Mouse (Mus musculus): Measurements from ENCODE around the gene 2210017I01Rik.

2210017I01Rik gene

DNA sequence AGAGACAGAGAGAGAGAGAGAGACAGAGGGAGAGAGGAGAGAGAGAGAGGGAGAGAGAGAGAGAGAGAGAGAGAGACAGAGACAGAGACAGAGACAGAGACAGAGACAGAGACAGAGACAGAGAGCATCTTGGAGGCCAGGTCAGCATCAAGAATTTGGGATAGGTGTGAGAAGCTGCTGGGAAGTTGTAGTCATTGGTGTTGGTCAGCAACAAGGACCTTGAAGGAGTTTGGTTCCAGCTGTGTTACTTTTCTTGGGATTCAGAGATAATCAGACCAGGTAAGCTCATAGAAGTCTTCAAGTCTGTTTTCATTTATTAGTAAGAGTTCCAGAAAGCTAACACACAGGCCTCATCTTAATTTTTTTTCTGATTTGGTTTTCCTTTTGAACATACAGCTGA lies at the start of gene 2210017I01Rik:
Gene 2210017I01Rik (minus strand): TSS at position 101 of the 400 bp plus-strand sequence.
- DNase-seq (ENCODE audit: low spot score in 2 of 2) = no peak

DNA sequence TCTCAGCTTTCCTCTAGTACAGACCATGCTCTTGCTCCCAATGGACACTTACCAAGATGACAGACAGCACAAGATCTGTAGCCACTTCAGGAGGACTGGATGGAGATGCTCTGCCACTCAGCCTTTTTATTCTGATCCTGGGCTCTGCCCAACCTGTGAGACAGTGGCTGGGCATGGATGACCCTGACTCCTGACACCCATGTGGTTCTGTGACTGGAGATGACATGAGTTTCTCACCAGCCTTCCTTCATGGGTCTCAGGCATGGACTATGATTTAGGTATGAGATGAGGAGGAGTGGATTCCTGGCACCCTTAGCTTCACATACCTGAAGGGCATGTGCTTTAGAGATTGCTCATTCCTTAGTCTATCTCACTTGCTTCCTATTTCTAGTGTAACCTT lies 49.5 kb upstream of the 2210017I01Rik start, which contains the start of gene Lce1b:
Gene Lce1b (minus strand): TSS at position 101 of the 400 bp plus-strand sequence.
- no peak for DNase-seq (ENCODE audit: low spot score in 2 of 2)

DNA sequence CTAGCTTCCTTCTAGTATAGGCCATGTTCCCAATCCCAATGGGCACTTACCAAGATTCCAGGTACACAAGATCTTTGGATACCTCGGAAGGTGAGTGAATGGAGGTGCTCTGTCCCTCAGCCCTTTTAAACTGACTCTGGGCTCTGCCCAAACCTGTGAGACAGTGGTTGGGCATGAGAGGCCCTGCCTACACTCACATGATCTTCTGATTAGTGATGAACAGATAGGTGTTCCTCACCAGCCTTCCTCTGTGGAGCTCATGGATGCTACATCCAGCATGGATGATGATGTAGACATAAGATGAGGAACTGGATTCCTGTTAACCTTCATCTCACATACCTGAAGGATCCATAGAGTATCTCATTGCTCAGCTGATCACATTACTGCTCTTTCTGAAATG lies 40.9 kb upstream of the 2210017I01Rik start, which contains the start of gene Lce1a1:
Gene Lce1a1 (minus strand): TSS at position 101 of the 400 bp plus-strand sequence.
- no peak for DNase-seq (ENCODE audit: low spot score in 2 of 2)

DNA sequence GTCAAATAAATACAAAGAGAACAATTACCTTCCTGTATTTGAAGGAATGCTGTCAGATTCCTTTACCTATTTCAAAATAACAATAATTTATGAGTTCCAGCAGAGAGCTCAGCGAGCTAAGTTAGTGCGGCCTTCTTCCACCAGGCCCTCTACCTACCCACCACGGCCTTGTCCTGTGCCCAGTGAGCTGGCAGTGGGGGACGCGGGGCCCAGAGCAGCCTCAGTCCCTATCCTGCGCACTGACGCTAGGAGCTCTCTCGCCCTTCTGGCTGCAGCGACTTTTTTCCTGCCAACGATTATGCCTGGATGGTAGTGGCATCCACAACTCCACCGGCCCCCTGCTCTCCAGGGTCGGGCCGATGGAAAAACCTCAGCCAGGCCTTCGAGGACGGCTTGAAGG lies 32.6 kb upstream of the 2210017I01Rik start:
- no peak for DNase-seq (ENCODE audit: low spot score in 2 of 2)

DNA sequence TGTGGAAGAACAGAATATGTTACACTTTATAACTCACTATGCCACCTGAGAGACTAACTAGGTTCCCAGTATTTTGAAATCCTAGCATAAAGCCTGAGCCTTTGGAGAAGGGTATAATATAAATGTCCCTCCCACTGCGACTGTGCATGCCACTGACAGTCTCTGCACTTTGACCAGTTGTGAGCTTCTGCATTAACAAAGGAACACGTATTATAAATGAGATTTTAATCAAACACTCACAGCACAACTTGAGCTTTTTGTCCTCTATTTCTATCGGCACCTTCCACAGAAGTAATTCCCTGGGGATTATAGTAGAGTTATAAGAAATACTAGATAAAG lies 31.3 kb upstream of the 2210017I01Rik start:
- DNase-seq (ENCODE audit: low spot score in 2 of 2) = no peak

DNA sequence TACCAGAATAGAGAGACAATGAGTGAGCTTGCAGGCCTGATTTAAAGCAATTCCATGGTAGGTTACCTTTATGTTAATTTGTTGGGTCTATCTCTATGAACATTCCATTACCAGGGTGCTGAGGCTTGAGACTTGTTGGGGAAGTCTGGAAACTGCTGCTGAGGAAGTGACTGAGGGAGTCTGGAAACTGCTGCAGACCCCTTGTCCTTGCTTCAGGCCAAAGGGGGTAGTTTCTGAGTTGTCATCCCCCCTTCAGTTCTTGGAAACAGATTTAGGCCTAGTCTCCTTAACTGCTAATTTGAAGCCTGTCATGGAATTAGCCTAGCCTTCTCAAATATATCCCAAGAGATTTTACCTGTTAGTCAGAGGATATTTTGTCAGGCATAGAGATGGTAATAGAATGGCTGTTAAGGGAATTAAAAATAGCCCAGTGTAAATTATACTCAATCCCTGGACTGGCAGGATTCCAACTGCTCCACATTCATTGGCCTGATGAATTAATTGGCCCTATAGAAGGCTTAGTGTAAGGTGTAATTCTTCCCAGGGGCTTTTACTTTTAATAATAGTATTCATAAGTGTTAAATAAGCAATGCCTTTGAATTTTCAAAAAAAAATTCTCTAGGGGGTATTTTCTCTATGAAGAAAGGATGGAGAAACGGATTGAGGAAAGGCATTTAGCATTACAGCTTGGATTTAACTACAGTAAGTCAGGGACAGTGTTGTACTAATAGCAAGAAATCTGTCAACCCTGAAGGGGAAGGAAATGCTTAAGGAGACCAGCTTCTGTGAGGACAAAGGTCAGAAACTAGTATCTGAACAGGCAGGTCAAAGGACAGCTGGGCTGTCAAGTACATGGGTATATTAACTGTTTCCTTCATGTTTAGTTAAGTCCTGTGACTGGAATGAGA lies 30.7 kb upstream of the 2210017I01Rik start:
- no peak for DNase-seq (ENCODE audit: low spot score in 2 of 2)

DNA sequence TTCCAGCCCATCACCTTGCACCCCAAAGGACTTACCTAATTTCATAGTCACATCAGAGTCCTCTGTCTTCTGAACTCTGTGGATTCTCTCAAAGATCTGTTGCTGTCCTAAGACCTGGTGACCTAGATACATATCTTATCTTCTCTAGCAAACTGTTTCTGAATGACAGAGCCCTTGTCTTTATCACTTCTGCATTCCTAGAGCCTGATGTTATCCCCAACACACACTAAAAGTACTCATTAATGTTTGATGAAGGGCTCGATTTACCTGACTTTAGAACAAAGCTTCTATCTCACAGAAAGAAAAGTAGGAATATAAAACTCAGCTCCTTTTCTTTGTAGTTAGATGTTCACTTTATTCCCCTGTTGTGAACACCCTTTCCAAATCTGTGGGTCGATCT lies 14.3 kb upstream of the 2210017I01Rik start, which contains the start of gene Lce6a:
Gene Lce6a (minus strand): TSS at position 101 of the 400 bp plus-strand sequence.
- no peak for DNase-seq (ENCODE audit: low spot score in 2 of 2)

DNA sequence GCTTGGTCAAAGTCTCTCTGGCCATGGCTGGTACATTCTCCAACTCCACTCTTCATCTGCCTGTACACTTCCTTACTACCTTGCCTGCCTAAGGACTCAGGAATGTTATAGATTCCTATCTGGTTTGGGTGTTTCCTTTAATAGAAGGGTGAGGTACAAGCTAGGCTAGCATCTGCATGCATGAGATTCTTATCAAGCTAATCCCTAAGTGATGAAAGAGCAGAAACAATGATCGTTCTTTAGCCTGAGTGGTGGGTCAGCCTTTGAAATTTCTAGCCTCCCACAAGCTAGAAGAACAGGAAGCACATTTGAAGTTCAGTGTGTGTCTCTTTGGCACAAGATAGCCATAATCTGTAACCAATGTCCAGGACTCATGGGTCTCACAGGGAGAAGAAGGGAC lies 2.5 kb upstream of the 2210017I01Rik start:
- DNase-seq (ENCODE audit: low spot score in 2 of 2) = no peak

DNA sequence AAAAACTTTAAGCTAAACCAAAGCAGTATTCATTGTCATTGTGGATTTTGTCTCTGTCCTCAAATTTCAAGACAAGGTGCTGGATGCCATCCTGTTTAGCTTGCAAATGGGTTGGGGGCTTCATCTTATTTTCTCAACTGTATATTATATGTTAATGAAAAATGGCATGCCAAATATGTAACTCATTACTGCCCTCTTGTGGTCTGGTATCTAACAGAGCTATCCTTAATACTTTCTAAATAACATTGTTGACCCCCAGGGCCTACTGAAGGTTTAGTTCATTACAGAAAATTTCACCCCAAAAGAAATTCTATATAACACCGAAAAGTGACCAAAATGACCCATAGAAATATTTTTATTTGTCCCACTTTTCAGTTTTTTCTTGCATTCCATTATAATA lies 5.1 kb downstream of the 2210017I01Rik start:
- no peak for DNase-seq (ENCODE audit: low spot score in 2 of 2)

DNA sequence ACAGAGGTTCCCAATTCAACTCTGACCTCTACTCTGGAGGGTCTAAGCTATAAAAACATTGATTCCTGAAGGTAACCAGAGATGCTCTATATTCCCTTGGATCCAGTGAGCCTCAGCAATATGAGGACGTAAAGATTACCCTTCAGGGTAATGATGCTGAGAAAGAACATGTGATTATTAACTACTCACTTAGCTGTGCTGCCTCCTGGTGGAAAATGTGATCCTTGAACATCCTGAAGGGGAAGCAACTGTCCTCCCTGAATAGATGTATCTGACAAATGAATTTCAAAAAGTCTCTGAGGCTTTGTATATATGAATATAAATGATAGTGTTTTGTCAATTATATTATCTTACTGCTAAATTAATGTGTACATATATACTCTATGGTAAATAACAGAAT lies 6.8 kb downstream of the 2210017I01Rik start:
- no peak for DNase-seq (ENCODE audit: low spot score in 2 of 2)

DNA sequence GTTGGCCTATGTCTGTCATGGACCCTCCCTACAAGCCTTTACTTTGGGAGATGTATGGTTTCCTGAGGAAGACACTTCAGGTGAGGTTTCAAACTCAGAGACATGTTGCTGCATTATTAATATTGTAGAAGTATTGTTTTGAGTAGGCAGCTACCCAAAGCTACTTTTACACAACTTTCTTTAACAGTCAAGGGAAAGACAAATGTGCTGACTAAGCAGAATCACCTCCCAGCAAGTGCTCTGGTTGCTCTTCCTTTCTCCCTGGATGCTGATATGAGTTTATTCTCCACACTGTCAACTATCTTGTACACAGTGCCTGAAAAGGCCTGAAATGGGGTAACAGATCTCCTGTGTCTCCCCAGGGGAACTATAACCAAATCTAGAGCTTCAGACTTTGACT lies 7.3 kb downstream of the 2210017I01Rik start:
- DNase-seq (ENCODE audit: low spot score in 2 of 2) = no peak

DNA sequence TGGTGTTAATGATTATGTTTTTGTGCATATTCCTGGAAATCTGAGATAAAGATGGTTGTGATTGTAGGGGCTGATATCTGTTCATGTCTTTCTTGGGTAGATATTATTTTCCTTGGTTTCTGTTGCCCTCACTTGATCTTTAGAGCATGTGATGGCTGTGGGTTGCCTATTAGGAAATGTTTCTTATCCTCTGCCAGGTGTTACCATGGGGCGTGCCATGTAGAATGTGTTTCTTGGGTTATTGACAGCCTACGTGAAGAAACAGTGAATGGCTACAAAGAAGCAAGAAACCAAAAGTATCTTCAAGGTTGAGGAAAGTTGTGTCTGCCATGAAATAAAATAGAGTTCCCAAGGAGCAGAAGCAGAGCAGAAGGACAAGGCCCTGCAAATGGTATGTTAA lies 8.9 kb downstream of the 2210017I01Rik start:
- no peak for DNase-seq (ENCODE audit: low spot score in 2 of 2)

DNA sequence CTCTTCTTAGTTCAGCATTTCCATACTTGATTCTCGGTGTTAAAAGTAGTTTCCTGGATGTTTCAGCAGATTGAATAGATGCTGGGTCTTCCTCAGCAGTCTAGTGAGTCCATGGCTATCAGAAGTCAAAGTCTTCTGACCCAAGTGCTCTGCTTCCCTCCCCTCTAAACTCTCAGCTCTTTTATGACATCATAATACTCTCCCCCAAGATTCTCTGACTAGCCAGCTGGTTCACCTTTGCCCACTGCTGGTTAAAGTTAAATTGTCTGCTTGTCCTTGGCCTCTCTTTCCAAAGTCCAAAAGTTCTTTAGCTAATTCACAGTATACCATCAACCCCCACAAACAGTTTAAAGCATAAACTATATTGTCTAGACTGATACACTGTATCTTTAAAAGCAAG lies 18.4 kb downstream of the 2210017I01Rik start, which contains the start of gene Smcp:
Gene Smcp (minus strand): TSS at position 140 of the 400 bp plus-strand sequence.
- DNase-seq (ENCODE audit: low spot score in 2 of 2) = no peak

DNA sequence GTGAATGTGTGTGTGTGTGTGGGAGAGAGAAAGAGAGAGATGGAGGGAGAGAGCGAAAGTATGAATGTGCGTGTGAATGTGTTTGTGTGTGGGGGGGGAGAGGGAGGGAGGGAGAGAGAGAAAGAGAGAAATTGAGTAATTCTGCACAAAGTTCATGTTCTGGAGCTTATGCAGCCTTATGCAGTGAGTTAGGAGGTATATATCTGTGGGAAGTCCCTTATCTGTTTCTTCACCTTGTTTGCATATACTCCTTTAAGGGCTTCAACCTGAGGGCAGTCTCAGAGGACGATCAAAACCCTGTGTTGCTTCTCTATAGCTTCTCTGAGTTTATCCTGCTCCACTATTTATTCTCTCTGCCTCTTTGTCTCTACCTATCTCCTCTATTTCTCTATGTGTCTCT lies 20.1 kb downstream of the 2210017I01Rik start:
- DNase-seq (ENCODE audit: low spot score in 2 of 2) = no peak

DNA sequence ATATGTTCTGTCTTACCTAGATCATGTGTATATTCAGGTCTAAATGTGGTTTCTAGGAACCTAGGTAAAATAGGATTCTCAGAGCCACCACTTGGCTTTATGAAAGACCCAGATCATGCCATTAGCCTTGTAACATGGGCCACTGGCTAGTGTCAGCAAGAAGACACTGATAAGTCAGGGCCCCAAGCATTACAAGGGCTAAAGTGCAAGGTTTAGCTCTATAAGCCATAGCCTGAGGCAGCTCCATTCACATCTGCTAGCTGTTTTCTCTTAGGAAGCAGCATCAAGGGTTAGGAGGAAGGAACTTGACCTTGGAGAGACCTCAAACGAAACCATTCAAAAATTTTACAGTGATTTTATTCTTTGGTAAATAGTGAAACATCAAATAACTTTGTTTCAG lies 22.2 kb downstream of the 2210017I01Rik start:
- no peak for DNase-seq (ENCODE audit: low spot score in 2 of 2)

DNA sequence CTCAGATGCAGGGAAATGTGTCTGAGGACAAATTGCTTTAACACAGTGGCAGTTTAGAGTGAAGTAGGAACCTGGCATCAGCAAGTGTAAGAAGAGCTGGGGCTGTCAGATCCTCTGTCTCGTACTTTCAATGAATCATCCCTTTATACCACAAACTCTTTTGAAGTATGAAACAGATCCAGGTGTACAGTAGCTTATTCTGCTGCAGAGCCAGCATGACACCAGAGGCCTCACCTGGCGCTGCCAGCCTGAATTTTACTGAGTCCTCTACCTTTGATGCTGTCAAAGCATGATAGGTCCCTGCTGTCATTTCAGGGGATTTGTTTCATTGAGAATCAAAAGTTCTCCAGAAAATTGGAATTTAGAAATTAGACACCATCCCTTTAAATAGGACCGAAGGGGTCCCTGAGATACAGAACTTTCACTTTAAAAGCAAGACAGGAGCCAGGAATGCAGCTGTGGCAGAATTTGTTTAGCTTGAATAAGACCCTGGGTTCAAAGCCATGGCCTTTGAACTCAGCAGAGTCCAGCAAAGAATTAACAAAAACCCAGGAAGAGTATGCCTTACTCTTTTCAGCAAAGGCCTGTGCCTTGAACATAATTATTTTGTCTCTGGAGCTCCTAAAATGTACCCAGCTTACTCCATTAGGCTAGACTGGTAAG lies 24.0 kb downstream of the 2210017I01Rik start:
- DNase-seq (ENCODE audit: low spot score in 2 of 2) = no peak

DNA sequence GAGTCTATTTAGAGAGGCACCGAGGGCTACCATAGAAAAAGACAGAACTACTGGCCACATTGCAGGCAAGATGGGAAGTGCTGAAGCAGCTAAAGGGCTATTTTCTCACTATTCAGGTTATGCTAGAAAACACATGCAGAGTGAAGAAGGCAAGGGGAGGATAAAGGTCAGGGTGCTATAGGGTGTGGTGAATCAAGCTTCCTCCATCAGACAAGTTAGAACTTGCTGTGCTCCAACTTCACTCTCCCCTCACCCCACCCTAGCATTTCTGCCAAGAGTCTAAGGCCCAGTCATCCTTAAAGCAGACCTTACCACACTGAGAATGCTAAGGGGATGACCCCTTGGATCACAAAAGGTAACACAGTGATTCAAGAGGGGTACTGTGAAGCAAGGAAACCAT lies 27.8 kb downstream of the 2210017I01Rik start:
- no peak for DNase-seq (ENCODE audit: low spot score in 2 of 2)

DNA sequence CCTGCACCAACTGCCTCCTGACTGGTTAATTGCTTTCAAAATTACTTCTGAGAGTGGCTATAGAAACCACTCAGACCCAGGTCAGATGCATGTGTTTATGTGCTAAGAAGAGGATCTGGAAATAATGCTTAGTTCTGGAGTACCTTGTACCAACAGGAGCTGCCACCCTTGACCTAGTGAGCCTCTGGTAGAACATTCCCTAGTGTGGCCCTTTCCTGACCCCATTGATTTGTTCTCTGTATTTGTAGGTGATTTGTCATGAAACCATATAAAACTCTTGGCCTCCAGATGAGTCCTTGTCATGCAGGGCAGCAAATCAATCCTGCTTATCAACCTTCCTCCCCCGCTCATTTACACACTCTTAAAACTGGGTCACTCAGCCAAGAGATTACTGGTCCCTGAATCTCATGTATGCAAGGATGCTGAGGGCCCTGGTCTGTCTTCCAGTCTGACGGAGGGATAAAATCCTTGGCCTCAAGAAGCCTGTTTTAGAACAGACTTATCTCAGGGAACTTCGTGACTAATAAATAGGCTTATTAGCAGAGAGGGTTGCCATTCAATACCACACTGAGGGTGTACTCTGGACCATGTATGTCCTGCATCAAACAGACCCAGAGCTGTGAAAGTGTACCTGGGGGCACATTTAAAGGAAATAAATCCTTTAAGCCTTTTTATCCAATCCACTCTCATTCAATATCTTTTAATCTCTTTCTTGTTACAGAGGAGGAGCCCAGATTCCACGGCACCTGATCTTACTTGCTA lies 28.5 kb downstream of the 2210017I01Rik start:
- DNase-seq (ENCODE audit: low spot score in 2 of 2) = no peak

DNA sequence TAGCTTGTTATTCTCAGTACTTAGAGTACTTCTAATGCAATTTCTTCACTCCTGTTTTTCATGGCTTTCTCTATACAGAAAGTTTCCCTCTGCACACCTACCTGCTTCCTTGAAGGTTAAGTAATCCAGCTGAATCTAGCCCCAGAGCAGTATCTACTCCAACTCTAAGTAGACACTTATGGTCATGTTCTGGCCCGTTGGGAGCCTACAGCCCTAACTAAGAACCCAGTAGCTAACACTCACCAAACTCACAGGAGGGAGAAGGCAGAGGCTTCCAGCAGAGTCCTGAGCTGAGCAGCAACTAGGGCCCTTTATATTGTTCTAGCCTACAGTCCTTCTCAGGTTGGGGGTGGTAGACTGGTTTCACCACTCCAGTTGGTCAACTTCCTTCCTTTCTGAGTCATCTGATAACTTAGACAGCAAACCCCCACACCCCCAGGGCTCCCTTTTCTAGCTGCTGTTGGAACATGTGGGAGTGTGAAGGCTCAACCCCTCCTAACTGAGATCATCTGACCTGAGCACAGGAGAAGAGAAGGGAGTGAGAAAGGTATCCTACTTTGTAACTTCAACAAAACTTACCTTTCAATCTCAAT lies 33.7 kb downstream of the 2210017I01Rik start, which contains the start of gene Ivl:
Gene Ivl (minus strand): TSS at position 287 of the 593 bp plus-strand sequence.
- DNase-seq (ENCODE audit: low spot score in 2 of 2) = no peak

DNA sequence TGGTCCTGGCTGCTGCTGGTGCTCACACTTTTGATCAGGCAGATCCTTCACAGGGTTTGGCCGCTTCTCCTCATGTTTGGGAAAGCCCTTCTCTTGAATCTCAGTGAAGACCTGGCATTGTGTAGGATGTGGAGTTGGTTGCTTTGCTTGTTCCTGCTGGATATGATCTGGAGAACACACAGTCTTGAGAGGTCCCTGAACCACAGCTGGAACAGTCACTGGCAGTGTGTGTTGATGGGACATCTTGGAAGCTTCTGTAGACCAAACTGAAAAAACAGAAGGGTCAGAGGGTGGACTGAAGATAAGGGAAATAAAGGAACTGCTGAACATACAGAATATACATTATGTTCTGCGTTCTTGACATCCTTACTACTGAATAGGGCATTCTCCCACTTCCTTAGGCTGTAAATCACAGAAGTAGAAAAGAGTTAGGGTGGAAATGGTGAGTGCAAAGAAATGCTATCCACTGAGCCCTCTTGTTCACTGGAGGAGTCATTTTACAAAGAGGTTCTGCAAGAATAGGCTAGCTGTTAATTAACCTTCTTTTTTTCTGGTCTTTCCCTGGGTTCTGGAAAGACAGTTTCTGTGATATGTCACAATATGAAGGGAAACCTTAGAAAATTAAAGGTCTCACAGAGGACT lies 34.7 kb downstream of the 2210017I01Rik start:
- no peak for DNase-seq (ENCODE audit: low spot score in 2 of 2)

DNA sequence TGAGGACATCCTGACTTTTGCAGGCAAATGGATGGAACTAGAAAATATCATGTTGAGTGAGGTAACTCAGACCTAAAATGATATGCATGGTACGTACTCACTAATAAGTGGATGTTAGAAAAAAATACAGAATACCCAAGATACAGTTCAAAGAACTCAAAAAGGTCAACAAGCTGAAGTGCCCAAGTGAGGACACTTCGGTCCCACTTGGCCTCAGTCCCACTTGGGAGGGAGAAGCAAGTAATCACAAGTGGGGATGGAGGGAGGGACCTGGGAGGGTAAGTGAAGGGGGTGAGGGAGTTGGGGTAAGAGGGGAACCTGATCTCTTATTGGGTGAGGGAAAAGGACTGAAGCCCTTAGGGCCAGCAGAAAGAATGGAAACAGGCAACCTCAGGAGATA lies 38.5 kb downstream of the 2210017I01Rik start:
- no peak for DNase-seq (ENCODE audit: low spot score in 2 of 2)
